Mouse (Mus musculus) heart, adult 2 months (tissue): ENCODE results near the gene Mob1b. TPM values are rescaled to one million over a fixed set of nuclear protein-coding genes. Genes with fewer than 3 reads are reported as not detected.

Source experiments
- DNase-seq, 2 experiments: peaks; one replicate each; pipeline ENCODE4 v3.0.0; 2021
- H3K27ac ChIP-seq: fragments of 200-600 bp; 2 replicates; pipeline ENCODE4 v1.8.1; 2022
- H3K27me3 ChIP-seq: fragments of 200-500 bp; 2 replicates; pipeline ENCODE4 v1.6.1; 2012; ENCODE audit warnings: mild to moderate bottlenecking, low read length, inconsistent platforms, mixed read lengths; ENCODE audit not compliant: control insufficient read depth, insufficient read depth
- H3K36me3 ChIP-seq: fragments of 200-500 bp; 2 replicates; pipeline ENCODE4 v1.6.1; 2012; ENCODE audit warnings: low read length, inconsistent platforms; ENCODE audit not compliant: control insufficient read depth, insufficient read depth
- H3K4me1 ChIP-seq: fragments of 200-500 bp; 2 replicates; pipeline ENCODE4 v1.6.1; 2011; ENCODE audit warnings: low read length; ENCODE audit not compliant: control insufficient read depth, insufficient read depth
- H3K4me3 ChIP-seq: fragments of 200-600 bp; 2 replicates; pipeline ENCODE4 v1.8.1; 2022
- H3K79me2 ChIP-seq: fragments of 200-500 bp; replicated peaks from 2 replicates; pipeline ENCODE4 v1.6.1; 2012; ENCODE audit warnings: mild to moderate bottlenecking, inconsistent platforms, low read length, moderate library complexity, mixed read lengths; ENCODE audit not compliant: control insufficient read depth, insufficient read depth
- H3K9ac ChIP-seq: fragments of 200-500 bp; 2 replicates; pipeline ENCODE4 v1.6.1; 2012; ENCODE audit warnings: low read depth, mild to moderate bottlenecking, control low read depth, inconsistent platforms, low read length, mixed read lengths
- CTCF ChIP-seq: fragments of 200-600 bp; IDR thresholded peaks from 2 replicates; pipeline ENCODE4 v1.8.1; 2022; ENCODE audit warnings: antibody characterized with exemption, mild to moderate bottlenecking, moderate library complexity
- EP300 ChIP-seq: fragments of 200-500 bp; IDR thresholded peaks from 2 replicates; pipeline ENCODE4 v1.6.1; 2011; ENCODE audit warnings: low read depth, low read length, control low read depth; ENCODE audit not compliant: insufficient read depth
- POLR2A ChIP-seq: fragments of 200-500 bp; IDR thresholded peaks from 2 replicates; pipeline ENCODE4 v1.6.1; 2011; ENCODE audit warnings: mild to moderate bottlenecking, low read depth, low read length, control low read depth; ENCODE audit not compliant: insufficient read depth
- WGBS: fragments of 180-500 bp; shearing (Covaris S2); methylation state at CpG from one replicate; pipeline ENCODE4 v1.1.7; 2018; 5-methylcytosine and 5-hydroxymethylcytosine counted together
- intact Hi-C: fragments of 180-260 bp; cut with DNase I; formaldehyde crosslinking; loops from one replicate; pipeline ENCODE4 v1.15.1; 2025
- polyA plus RNA-seq: library from polyadenylated mRNA; depleted of rRNA; stranded (reverse); fragments of >200 nt; gene quantifications from 2 replicates; pipeline ENCODE4 v1.2.3, GENCODE M21; 2012
- total RNA-seq, 2 experiments: library from RNA; stranded (reverse); gene quantifications; 2 replicates each; pipeline ENCODE4 v1.2.3; 2021

Mob1b gene
- total and polyA plus RNA-seq, 3 experiments = 4.6 to 23.0 (median 18.1) TPM

- peak in 1 of 2 experiments; percentile 39 for DNase-seq
- WGBS = 30% methylated on average over 10 of the region's 10 CpGs
- Histone ChIP-seq H3K27me3 (no peaks in the 10 kb centered on the region), H3K36me3 (no peaks in the 10 kb centered on the region), H3K4me3 (no peak overlapping the region), H3K4me1 (no peaks in the 10 kb centered on the region), H3K27ac (no peak overlapping the region), H3K79me2 (no peaks in the 10 kb centered on the region), H3K9ac (no peak overlapping the region)
- intact Hi-C loops = loop anchor here (2.0 to 5.0 kb wide), 2 partner anchors 431 to 593 kb away; no protein-coding TSS in a partner anchor
- TF ChIP-seq POLR2A (no peak), EP300 (no peak), CTCF (peak; percentile 74)
Observed at GRCm38 (mm10) chr5:88791256-88792245, 70.9 kb downstream of the Mob1b start.

- Histone ChIP-seq H3K79me2 (no peaks in the 10 kb centered on the region), H3K4me3 (no peak overlapping the region), H3K9ac (no peak overlapping the region), H3K4me1 (no peaks in the 10 kb centered on the region), H3K27me3 (no peaks in the 10 kb centered on the region), H3K36me3 (no peaks in the 10 kb centered on the region), H3K27ac (no peak overlapping the region)
- intact Hi-C loops = loop anchor here (5.0 kb wide), 1 partner anchor 429 kb away; no protein-coding TSS in a partner anchor
- no peak for DNase-seq
- TF ChIP-seq POLR2A = no peak
- TF ChIP-seq EP300 = no peak
- 80% methylated on average over 3 of the region's 3 CpGs for WGBS
Observed at GRCm38 (mm10) chr5:88793676-88794075, 73.0 kb downstream of the Mob1b start.

GRCm38 (mm10) chr5:88795910-88796584 is 75.4 kb downstream of the Mob1b start:
- H3K27me3 ChIP-seq = no peaks in the 10 kb centered on the region
- H3K9ac ChIP-seq = no peak overlapping the region
- H3K27ac ChIP-seq = no peak overlapping the region
- intact Hi-C loops = no loop called here
- WGBS = 60% methylated on average over 9 of the region's 9 CpGs
- H3K36me3 ChIP-seq = no peaks in the 10 kb centered on the region
- no peak for TF ChIP-seq POLR2A
- TF ChIP-seq CTCF = no peak
- TF ChIP-seq EP300 = no peak
- H3K79me2 ChIP-seq = no peaks in the 10 kb centered on the region
- no peak for DNase-seq
- no peaks in the 10 kb centered on the region for H3K4me1 ChIP-seq
- no peak overlapping the region for H3K4me3 ChIP-seq

- TF ChIP-seq EP300 (no peak), POLR2A (no peak), CTCF (no peak)
- no peaks in the 10 kb centered on the region for H3K79me2 ChIP-seq
- no peaks in the 10 kb centered on the region for H3K27me3 ChIP-seq
- H3K36me3 ChIP-seq = no peaks in the 10 kb centered on the region
- 61% methylated on average over 11 of the region's 11 CpGs for WGBS
- DNase-seq = no peak
- no peaks in the 10 kb centered on the region for H3K4me1 ChIP-seq
- no peak overlapping the region for H3K4me3 ChIP-seq
- no peak overlapping the region for H3K27ac ChIP-seq
- intact Hi-C loops = no loop called here
- no peak overlapping the region for H3K9ac ChIP-seq
Observed at GRCm38 (mm10) chr5:88796588-88796987, 75.9 kb downstream of the Mob1b start.

- Histone ChIP-seq H3K9ac (no peak overlapping the region), H3K36me3 (no peaks in the 10 kb centered on the region), H3K27ac (no peak overlapping the region), H3K79me2 (no peaks in the 10 kb centered on the region), H3K4me1 (no peaks in the 10 kb centered on the region), H3K27me3 (no peaks in the 10 kb centered on the region), H3K4me3 (no peak overlapping the region)
- WGBS = 86% methylated on average over 6 of the region's 6 CpGs
- DNase-seq = no peak
- intact Hi-C loops = no loop called here
- TF ChIP-seq EP300 = no peak
- no peak for TF ChIP-seq CTCF
- TF ChIP-seq POLR2A = no peak
Observed at GRCm38 (mm10) chr5:88797121-88797520, 76.5 kb downstream of the Mob1b start.

GRCm38 (mm10) chr5:88805616-88806015 is 85.0 kb downstream of the Mob1b start:
- WGBS = 81% methylated on average over 4 of the region's 4 CpGs
- Histone ChIP-seq H3K27me3 (no peaks in the 10 kb centered on the region), H3K4me1 (no peaks in the 10 kb centered on the region), H3K4me3 (no peak overlapping the region), H3K36me3 (no peaks in the 10 kb centered on the region), H3K27ac (no peak overlapping the region), H3K9ac (no peak overlapping the region), H3K79me2 (no peaks in the 10 kb centered on the region)
- TF ChIP-seq EP300 (no peak), CTCF (no peak), POLR2A (no peak)
- intact Hi-C loops = no loop called here
- DNase-seq = no peak
